Mouse (Mus musculus) liver, postnatal 0 days (tissue): ENCODE data around the gene 9930111J21Rik1. TPM values are rescaled to one million over a fixed set of nuclear protein-coding genes. Genes with fewer than 3 reads are reported as not detected.
A peak's percentile ranks its signal among the peaks of the same experiment; 100 is the strongest.
"Not testable (repeated sequence)": the region's sequence is repeated elsewhere in the genome, so short reads cannot be mapped to it uniquely, and the experiment has no call there.

Experiments used
- ATAC-seq: fragments of 200-750 bp; cut with Nextera tagmentation; 2 replicates; pipeline ENCODE4 v1.8.0; 2017; ENCODE audit warnings: mild to moderate bottlenecking, moderate library complexity
- DNase-seq: peaks from one replicate; pipeline ENCODE4 v3.0.0-alpha.2; 2016
- H3K27ac ChIP-seq: fragments of 300-500 bp; sonication (generic); 2 replicates; pipeline ENCODE4 v1.5.1; 2014; ENCODE audit warnings: antibody characterized with exemption, moderate library complexity, mild to moderate bottlenecking, low read depth
- H3K27me3 ChIP-seq: fragments of 300-500 bp; sonication (generic); 2 replicates; pipeline ENCODE4 v1.6.1; 2014; ENCODE audit warnings: low read length, control low read depth, mixed read lengths; ENCODE audit not compliant: insufficient read depth
- H3K36me3 ChIP-seq: fragments of 300-500 bp; sonication (generic); replicated peaks from 2 replicates; pipeline ENCODE4 v1.6.1; 2014; ENCODE audit warnings: mild to moderate bottlenecking, control low read depth, low read length, moderate library complexity, mixed read lengths; ENCODE audit not compliant: insufficient read depth
- H3K4me1 ChIP-seq: fragments of 300-500 bp; sonication (generic); 2 replicates; pipeline ENCODE4 v1.6.1; 2014; ENCODE audit warnings: antibody characterized with exemption, mild to moderate bottlenecking, control low read depth; ENCODE audit not compliant: insufficient read depth
- H3K4me2 ChIP-seq: fragments of 300-500 bp; sonication (generic); 2 replicates; pipeline ENCODE4 v1.6.1; 2014; ENCODE audit warnings: low read depth, mild to moderate bottlenecking, low read length, moderate library complexity, mixed read lengths
- H3K4me3 ChIP-seq: fragments of 300-500 bp; sonication (generic); 2 replicates; pipeline ENCODE4 v1.5.1; 2014; ENCODE audit warnings: low read depth, low read length
- H3K9ac ChIP-seq: fragments of 300-500 bp; sonication (generic); replicated peaks from 2 replicates; pipeline ENCODE4 v1.6.1; 2014; ENCODE audit warnings: mild to moderate bottlenecking, moderate library complexity
- H3K9me3 ChIP-seq: fragments of 300-500 bp; sonication (generic); 2 replicates; pipeline ENCODE4 v1.6.1; 2016; ENCODE audit warnings: mild to moderate bottlenecking, control low read depth, low read length, mixed read lengths
- CTCF ChIP-seq: sonication (generic); IDR thresholded peaks from 2 replicates; pipeline ENCODE4 v1.5.1; 2016; ENCODE audit warnings: antibody characterized with exemption, low read depth
- EP300 ChIP-seq: IDR thresholded peaks from 2 replicates; pipeline ENCODE4 v1.6.1; 2016; ENCODE audit warnings: antibody characterized with exemption, low read depth, mild to moderate bottlenecking
- WGBS: fragments of 180-500 bp; shearing (Covaris S2); extraction: QIAGEN DNeasy Blood & Tissue Kit; methylation state at CpG from one replicate; pipeline ENCODE4 v1.1.7; 2014; ENCODE audit not compliant: insufficient replicate concordance; 5-methylcytosine and 5-hydroxymethylcytosine counted together
- polyA plus RNA-seq: library from polyadenylated mRNA; unstranded; fragments of >200 nt; fragmentation: Nextera tagmentation; extraction: Ambion mirVana; gene quantifications from 2 replicates; pipeline ENCODE4 v1.2.1, GENCODE M21; 2015

Gene 9930111J21Rik1
- polyA plus RNA-seq, 1 experiment from 2014 or later: 1.2 TPM

DNA sequence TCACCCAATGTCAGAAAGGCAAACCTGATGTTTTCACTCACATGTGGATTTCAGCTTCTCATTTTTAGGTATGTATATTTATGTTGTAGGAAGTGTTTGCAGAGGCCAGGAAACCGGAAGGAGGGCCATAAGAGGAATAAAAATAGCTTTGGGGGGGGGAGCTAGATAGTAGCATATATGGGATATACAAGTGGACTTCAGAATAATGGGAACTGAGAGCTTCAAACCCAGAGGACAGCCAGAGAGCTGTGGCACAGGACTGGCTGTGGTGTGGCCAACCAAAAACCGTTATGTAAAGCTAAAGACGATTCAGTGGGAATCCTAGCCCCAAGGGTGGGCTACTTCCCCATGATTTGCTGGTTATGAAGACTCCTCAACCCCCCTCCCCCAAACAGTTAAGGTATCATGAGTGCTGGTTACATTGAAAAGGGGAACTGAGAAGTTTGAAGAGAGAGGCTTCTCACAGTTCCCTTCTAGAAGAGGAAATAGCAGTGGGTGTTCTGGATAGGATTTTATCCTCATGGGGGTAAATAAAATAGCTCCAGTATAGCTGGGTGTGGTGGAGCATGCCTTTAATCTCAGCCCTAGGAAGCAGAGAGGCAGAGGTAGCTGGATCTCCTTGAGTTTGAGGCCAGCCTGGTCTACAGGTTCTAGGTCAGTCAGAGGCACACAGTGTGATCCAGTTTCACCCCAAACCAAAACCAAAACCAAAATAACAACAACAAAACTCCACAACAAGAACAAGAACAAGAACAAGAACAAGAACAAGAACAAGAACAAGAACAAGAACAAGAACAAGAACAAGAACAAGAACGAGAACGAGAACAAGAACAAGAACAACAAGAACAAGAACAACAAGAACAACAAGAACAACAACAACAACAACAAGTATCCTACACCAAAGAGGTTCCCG is 78.3 kb downstream of the 9930111J21Rik1 start:
- not testable (repeated sequence) for H3K36me3 ChIP-seq, H3K4me3 ChIP-seq, H3K9me3 ChIP-seq, H3K4me1 ChIP-seq, H3K4me2 ChIP-seq, H3K9ac ChIP-seq, H3K27me3 ChIP-seq
- TF ChIP-seq EP300: peak; percentile 83
- 50% methylated on average over 6 of the region's 6 CpGs for WGBS
- DNase-seq (peak; percentile 22), ATAC-seq (peak; percentile 64)
- peak overlapping the region; percentile 85 for H3K27ac ChIP-seq

DNA sequence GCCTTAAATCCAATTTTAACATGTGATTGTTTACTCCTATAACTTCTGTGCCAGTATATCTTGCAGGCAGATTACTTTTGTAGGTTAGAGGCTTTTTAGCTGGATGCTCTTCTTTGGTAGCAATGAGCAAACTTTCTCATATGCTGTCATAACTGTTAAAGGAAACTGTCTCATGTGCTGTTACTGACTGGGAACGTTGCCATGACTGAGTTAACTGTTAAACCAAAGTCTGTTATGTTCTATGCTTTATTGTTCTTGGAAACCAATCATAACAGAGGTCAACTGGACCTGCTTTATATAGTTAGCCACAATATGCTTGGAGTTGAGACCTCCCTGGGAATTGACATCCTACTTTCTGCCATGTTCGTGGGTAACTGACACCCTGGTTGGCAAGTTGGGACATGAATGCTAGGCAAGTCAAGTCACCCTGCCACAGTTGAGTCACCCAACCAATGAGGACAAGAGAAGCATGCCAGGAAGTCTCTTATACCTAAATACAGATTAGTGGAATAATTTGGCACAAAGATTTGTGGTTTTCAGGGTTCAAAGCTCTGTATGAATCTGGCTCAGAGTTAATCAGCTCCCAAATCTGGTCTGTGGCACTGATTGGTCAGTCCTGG is 80.3 kb downstream of the 9930111J21Rik1 start:
- ATAC-seq: peak; percentile 61
- no peaks in the 10 kb centered on the region for H3K9me3 ChIP-seq
- no peak for DNase-seq
- no peak overlapping the region for H3K4me3 ChIP-seq
- no peaks in the 10 kb centered on the region for H3K36me3 ChIP-seq
- H3K9ac ChIP-seq: no peak overlapping the region
- WGBS: 53% methylated on average over 2 of the region's 2 CpGs
- TF ChIP-seq CTCF (no peak), EP300 (no peak)
- H3K4me2 ChIP-seq: no peak overlapping the region
- no peak overlapping the region for H3K27ac ChIP-seq
- no peaks in the 10 kb centered on the region for H3K27me3 ChIP-seq
- peaks cover 10% of the 10 kb centered on the region; the same call in 1 of the 2 replicates for H3K4me1 ChIP-seq

Other genes starting within 250 kb of the 9930111J21Rik1 start
- gene Rack1, start 179.1 kb downstream of the 9930111J21Rik1 start, polyA plus RNA-seq: 397 and 398 TPM in 2 replicates
- 2.2 and 2.3 TPM in 2 replicates for gene Trim41, start 162.0 kb downstream of the 9930111J21Rik1 start, polyA plus RNA-seq
- gene Trim7, start 153.3 kb downstream of the 9930111J21Rik1 start, polyA plus RNA-seq: 0.48 and 0.52 TPM in 2 replicates
- 4.9 and 5.0 TPM in 2 replicates for gene Gm12184, start 152.7 kb downstream of the 9930111J21Rik1 start, polyA plus RNA-seq
- 42.7 and 44.1 TPM in 2 replicates for gene Irgm1, start 107.7 kb downstream of the 9930111J21Rik1 start, polyA plus RNA-seq
- 0.66 and 0.86 TPM in 2 replicates for gene Gm5431, start 77.2 kb downstream of the 9930111J21Rik1 start, polyA plus RNA-seq
- 4.2 and 4.5 TPM in 2 replicates for gene Psme2b, start 33.2 kb downstream of the 9930111J21Rik1 start, polyA plus RNA-seq
- gene Olfr56, start 509 bp downstream of the 9930111J21Rik1 start, polyA plus RNA-seq: 0.16 and 0.17 TPM in 2 replicates
- gene Gm12185, start 12.8 kb upstream of the 9930111J21Rik1 start, polyA plus RNA-seq: 0.05 TPM in 1 of 2 replicates, not detected in the other
- 36.5 and 38.9 TPM in 2 replicates for gene Tgtp1, start 14.8 kb upstream of the 9930111J21Rik1 start, polyA plus RNA-seq
- 1.2 and 1.4 TPM in 2 replicates for gene 9930111J21Rik2, start 71.8 kb upstream of the 9930111J21Rik1 start, polyA plus RNA-seq
- 5.1 and 7.1 TPM in 2 replicates for gene Tgtp2, start 84.8 kb upstream of the 9930111J21Rik1 start, polyA plus RNA-seq
- gene Ifi47, start 97.2 kb upstream of the 9930111J21Rik1 start, polyA plus RNA-seq: 29.7 and 29.8 TPM in 2 replicates
- gene Olfr1396, start 135.5 kb upstream of the 9930111J21Rik1 start, polyA plus RNA-seq: not detected in 2 replicates
- not detected in 2 replicates for gene Olfr1395, start 162.9 kb upstream of the 9930111J21Rik1 start, polyA plus RNA-seq
- not detected in 2 replicates for gene Olfr1394, start 175.0 kb upstream of the 9930111J21Rik1 start, polyA plus RNA-seq
- 1.6 and 1.9 TPM in 2 replicates for gene Btnl9, start 207.8 kb upstream of the 9930111J21Rik1 start, polyA plus RNA-seq
- 8.6 and 8.8 TPM in 2 replicates for gene Zfp62, start 223.9 kb upstream of the 9930111J21Rik1 start, polyA plus RNA-seq